Mouse (Mus musculus) liver, embryonic 13.5 days (tissue): Measurements from ENCODE around the gene Papss1. TPM values are rescaled to one million over a fixed set of nuclear protein-coding genes. Genes with fewer than 3 reads are reported as not detected.
A peak's percentile ranks its signal among the peaks of the same experiment; 100 is the strongest.
"Not testable (repeated sequence)": the region's sequence is repeated elsewhere in the genome, so short reads cannot be mapped to it uniquely, and the experiment has no call there.

Experiments used
- ATAC-seq: fragments of 200-750 bp; cut with Nextera tagmentation; 2 replicates; pipeline ENCODE4 v1.8.0; 2017; ENCODE audit warnings: low read depth, mild to moderate bottlenecking, moderate number of reproducible peaks, moderate library complexity
- DNase-seq: peaks from one replicate; pipeline ENCODE4 v3.0.0; 2022
- H3K27ac ChIP-seq: fragments of 300-500 bp; sonication (generic); 2 replicates; pipeline ENCODE4 v1.5.1; 2015; ENCODE audit warnings: moderate library complexity, mild to moderate bottlenecking, inconsistent platforms
- H3K27me3 ChIP-seq: fragments of 300-500 bp; sonication (generic); 2 replicates; pipeline ENCODE4 v1.6.1; 2015; ENCODE audit warnings: mild to moderate bottlenecking, inconsistent platforms
- H3K36me3 ChIP-seq: fragments of 300-500 bp; sonication (generic); 2 replicates; pipeline ENCODE4 v1.6.1; 2015; ENCODE audit warnings: mild to moderate bottlenecking, inconsistent platforms
- H3K4me1 ChIP-seq: fragments of 300-500 bp; sonication (generic); replicated peaks from 2 replicates; pipeline ENCODE4 v1.6.1; 2015; ENCODE audit warnings: inconsistent platforms
- H3K4me2 ChIP-seq: fragments of 300-500 bp; sonication (generic); 2 replicates; pipeline ENCODE4 v1.6.1; 2015; ENCODE audit warnings: inconsistent platforms, mild to moderate bottlenecking, moderate library complexity
- H3K4me3 ChIP-seq: fragments of 300-500 bp; sonication (generic); replicated peaks from 2 replicates; pipeline ENCODE4 v1.5.1; 2015; ENCODE audit warnings: mild to moderate bottlenecking, inconsistent platforms
- H3K9ac ChIP-seq: fragments of 300-500 bp; sonication (generic); 2 replicates; pipeline ENCODE4 v1.6.1; 2015; ENCODE audit warnings: mild to moderate bottlenecking, inconsistent platforms
- H3K9me3 ChIP-seq: fragments of 300-500 bp; sonication (generic); replicated peaks from 2 replicates; pipeline ENCODE4 v1.6.1; 2016; ENCODE audit warnings: inconsistent platforms
- WGBS: fragments of 180-500 bp; shearing (Covaris S2); methylation state at CpG from one replicate; pipeline ENCODE4 v1.1.7; 2015; ENCODE audit not compliant: insufficient replicate concordance; 5-methylcytosine and 5-hydroxymethylcytosine counted together
- polyA plus RNA-seq: library from polyadenylated mRNA; unstranded; fragments of >200 nt; fragmentation: Nextera tagmentation; extraction: Ambion mirVana; gene quantifications from 2 replicates; pipeline ENCODE4 v1.2.1, GENCODE M21; 2015

Papss1 gene
- polyA plus RNA-seq, result 10.1 and 12.2 TPM in 2 replicates

- peak within 1 kb of the TSS; percentile 55 for H3K27ac ChIP-seq
- peaks cover 27% of the 10 kb centered on the region for H3K4me1 ChIP-seq
- peak within 1 kb of the TSS; percentile 76 for H3K4me3 ChIP-seq
- under 1% methylated on average over 73 of the region's 73 CpGs for WGBS
- ATAC-seq, result peak; percentile 98
- H3K36me3 ChIP-seq, result no peaks in the 10 kb centered on the region
- H3K4me2 ChIP-seq, result peak within 1 kb of the TSS; percentile 89
- H3K9ac ChIP-seq, result peak within 1 kb of the TSS; percentile 80
- H3K27me3 ChIP-seq, result no peaks in the 10 kb centered on the region
- no peaks in the 10 kb centered on the region for H3K9me3 ChIP-seq
- peak; percentile 100 for DNase-seq
Observed at GRCm38 (mm10) chr3:131564430-131565256, at the start of gene Papss1. TSS of gene Papss1 (plus strand) at chr3:131564768.

DNA sequence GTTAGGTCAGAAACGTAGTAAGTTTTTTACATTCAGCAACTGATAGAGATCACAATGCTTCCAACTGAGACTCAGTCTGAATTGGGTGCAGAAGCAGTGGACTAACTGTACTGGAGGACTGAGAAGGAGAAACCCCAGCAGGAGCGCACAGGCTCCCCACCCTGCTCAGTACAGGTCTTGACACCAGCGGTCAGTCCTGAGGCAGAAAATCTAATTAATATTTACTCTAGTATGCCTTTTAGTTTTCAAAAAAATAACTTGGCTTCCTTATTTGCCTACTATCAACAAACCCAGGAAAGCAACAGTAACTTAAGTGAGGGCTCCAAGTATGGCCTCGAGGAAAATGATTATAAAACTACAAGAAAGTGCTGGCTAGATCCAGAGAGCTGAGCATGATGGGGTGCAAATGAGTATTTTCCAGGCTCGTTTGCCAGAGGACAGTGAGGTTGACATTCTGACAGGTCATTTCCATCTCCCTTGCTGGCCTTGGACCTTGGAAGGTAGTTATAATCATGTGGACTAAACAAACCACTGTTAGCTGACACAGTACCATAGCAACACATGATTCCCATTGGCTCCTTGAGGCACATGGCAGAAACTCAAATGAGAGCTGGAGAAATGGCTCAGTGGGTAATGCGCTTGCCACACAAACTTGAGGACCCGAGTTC is 48.1 kb upstream of the Papss1 start:
- no peak for ATAC-seq
- H3K4me1 ChIP-seq, result no peaks in the 10 kb centered on the region
- H3K36me3 ChIP-seq, result no peaks in the 10 kb centered on the region
- H3K9ac ChIP-seq, result no peak overlapping the region
- no peak overlapping the region for H3K4me3 ChIP-seq
- no peaks in the 10 kb centered on the region for H3K27me3 ChIP-seq
- WGBS, result 54% methylated on average over 7 of the region's 7 CpGs
- no peak for DNase-seq
- no peak overlapping the region for H3K4me2 ChIP-seq
- H3K27ac ChIP-seq, result no peak overlapping the region
- H3K9me3 ChIP-seq, result no peaks in the 10 kb centered on the region

DNA sequence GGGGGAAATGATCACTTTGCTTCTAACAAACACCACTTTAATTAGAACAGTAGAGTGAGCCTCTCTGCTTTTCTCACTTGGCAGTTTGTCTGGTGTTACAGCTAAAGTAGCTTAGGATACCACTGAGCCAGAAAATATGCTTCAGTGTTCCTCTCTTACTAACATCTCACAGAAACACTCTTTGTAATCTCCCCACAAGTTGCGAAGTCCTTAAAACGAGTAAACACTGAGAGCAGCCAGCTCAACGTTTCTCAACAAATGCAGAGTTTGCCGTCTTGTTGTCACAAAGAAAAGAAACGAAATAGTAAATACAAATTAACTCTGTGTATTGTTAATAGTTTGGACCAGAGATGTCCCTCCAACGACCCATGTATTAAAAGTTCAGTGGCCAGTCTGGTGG is 46.8 kb upstream of the Papss1 start:
- Histone ChIP-seq H3K4me2 (no peak overlapping the region), H3K4me1 (no peaks in the 10 kb centered on the region), H3K4me3 (no peak overlapping the region), H3K36me3 (no peaks in the 10 kb centered on the region), H3K27ac (no peak overlapping the region), H3K27me3 (no peaks in the 10 kb centered on the region), H3K9ac (no peak overlapping the region), H3K9me3 (no peaks in the 10 kb centered on the region)
- WGBS, result 55% methylated on average over 6 of the region's 6 CpGs
- DNase-seq (no peak), ATAC-seq (no peak)

GRCm38 (mm10) chr3:131521206-131521605 is 43.4 kb upstream of the Papss1 start:
- WGBS, result 52% methylated on average over 4 of the region's 4 CpGs
- Histone ChIP-seq H3K4me3 (no peak overlapping the region), H3K9me3 (no peaks in the 10 kb centered on the region), H3K27me3 (no peaks in the 10 kb centered on the region), H3K4me1 (no peaks in the 10 kb centered on the region), H3K27ac (no peak overlapping the region), H3K36me3 (no peaks in the 10 kb centered on the region), H3K9ac (no peak overlapping the region), H3K4me2 (no peak overlapping the region)
- ATAC-seq (no peak), DNase-seq (no peak)

GRCm38 (mm10) chr3:131522243-131522642 is 42.3 kb upstream of the Papss1 start:
- no peaks in the 10 kb centered on the region for H3K9me3 ChIP-seq

GRCm38 (mm10) chr3:131523749-131524148 is 40.8 kb upstream of the Papss1 start:
- no peaks in the 10 kb centered on the region for H3K27me3 ChIP-seq
- no peaks in the 10 kb centered on the region for H3K36me3 ChIP-seq
- WGBS, result 65% methylated on average over 9 of the region's 9 CpGs
- ATAC-seq (no peak), DNase-seq (no peak)
- no peak overlapping the region for H3K4me2 ChIP-seq
- H3K4me1 ChIP-seq, result no peaks in the 10 kb centered on the region
- H3K9me3 ChIP-seq, result no peaks in the 10 kb centered on the region
- H3K9ac ChIP-seq, result no peak overlapping the region
- no peak overlapping the region for H3K27ac ChIP-seq
- no peak overlapping the region for H3K4me3 ChIP-seq

More at GRCm38 (mm10) chr3:131522243-131522642, 42.3 kb upstream of the Papss1 start:
- no peaks in the 10 kb centered on the region for H3K36me3 ChIP-seq
- no peak overlapping the region for H3K27ac ChIP-seq
- H3K4me3 ChIP-seq, result no peak overlapping the region
- H3K9ac ChIP-seq, result no peak overlapping the region
- ATAC-seq (no peak), DNase-seq (no peak)
- no peaks in the 10 kb centered on the region for H3K27me3 ChIP-seq
- H3K4me2 ChIP-seq, result no peak overlapping the region
- H3K4me1 ChIP-seq, result no peaks in the 10 kb centered on the region
- 58% methylated on average over 7 of the region's 7 CpGs for WGBS

- Histone ChIP-seq H3K9ac (no peak overlapping the region), H3K4me2 (no peak overlapping the region), H3K27ac (no peak overlapping the region), H3K4me3 (no peak overlapping the region), H3K4me1 (no peaks in the 10 kb centered on the region), H3K27me3 (no peaks in the 10 kb centered on the region), H3K36me3 (no peaks in the 10 kb centered on the region), H3K9me3 (no peaks in the 10 kb centered on the region)
- DNase-seq (no peak), ATAC-seq (no peak)
- WGBS, result 51% methylated on average over 5 of the region's 5 CpGs
Observed at GRCm38 (mm10) chr3:131524210-131524609, 40.4 kb upstream of the Papss1 start.

DNA sequence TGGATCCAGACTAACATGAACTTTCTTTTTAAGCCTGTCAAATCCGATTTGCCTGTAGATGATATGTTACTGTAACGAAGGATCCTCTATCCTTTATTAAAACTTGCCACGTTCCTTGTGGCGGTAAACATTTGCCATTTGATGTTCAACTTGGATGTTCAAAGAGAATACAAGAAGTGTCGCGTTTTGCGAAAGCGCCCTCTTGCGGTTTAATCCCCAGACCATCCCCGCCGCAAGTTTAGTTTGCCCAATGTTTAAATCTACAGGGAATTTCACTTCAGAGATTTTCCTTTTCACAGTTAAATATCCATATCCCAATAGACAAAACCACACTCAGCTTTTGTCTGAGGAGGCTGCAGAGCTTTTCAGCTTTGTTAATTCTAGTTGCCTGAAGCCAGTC is 39.8 kb upstream of the Papss1 start:
- H3K9me3 ChIP-seq, result no peaks in the 10 kb centered on the region
- no peak overlapping the region for H3K4me3 ChIP-seq
- DNase-seq, result no peak
- no peak for ATAC-seq
- no peak overlapping the region for H3K4me2 ChIP-seq
- H3K4me1 ChIP-seq, result no peaks in the 10 kb centered on the region
- H3K27ac ChIP-seq, result no peak overlapping the region
- 13% methylated on average over 11 of the region's 11 CpGs for WGBS
- H3K27me3 ChIP-seq, result no peaks in the 10 kb centered on the region
- no peak overlapping the region for H3K9ac ChIP-seq
- no peaks in the 10 kb centered on the region for H3K36me3 ChIP-seq

DNA sequence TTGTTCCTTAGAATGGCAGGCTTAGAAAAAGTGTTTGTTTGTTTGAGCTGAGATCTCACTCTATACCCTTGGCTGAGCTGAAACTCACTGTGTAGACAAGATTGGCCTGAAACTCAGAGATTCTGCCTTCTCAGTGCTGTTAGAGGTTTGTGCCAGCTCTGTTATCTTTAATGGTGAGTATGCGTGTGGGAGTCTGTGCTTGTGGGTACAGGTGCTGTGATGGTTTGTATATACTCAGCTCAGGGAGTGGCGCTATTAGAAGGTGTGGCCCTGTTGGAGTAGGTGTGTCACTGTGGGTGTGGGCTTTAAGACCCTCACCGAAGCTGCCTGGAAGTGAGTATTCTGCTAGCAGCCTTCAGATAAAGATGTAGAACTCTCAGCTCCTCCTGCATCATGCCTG is 39.3 kb upstream of the Papss1 start:
- 67% methylated on average over 3 of the region's 3 CpGs for WGBS
- DNase-seq, result no peak
- Histone ChIP-seq H3K27me3 (no peaks in the 10 kb centered on the region), H3K9ac (no peak overlapping the region), H3K4me2 (no peak overlapping the region), H3K36me3 (no peaks in the 10 kb centered on the region), H3K4me1 (no peaks in the 10 kb centered on the region), H3K9me3 (no peaks in the 10 kb centered on the region), H3K27ac (no peak overlapping the region), H3K4me3 (no peak overlapping the region)
- no peak for ATAC-seq

- Histone ChIP-seq H3K9me3 (0 out of 2 replicates have a peak, but pooled peaks cover 5% of the 10 kb centered on the region), H3K27ac (no peak overlapping the region), H3K4me1 (no peaks in the 10 kb centered on the region), H3K4me3 (no peak overlapping the region), H3K4me2 (no peak overlapping the region), H3K36me3 (no peaks in the 10 kb centered on the region), H3K9ac (no peak overlapping the region), H3K27me3 (no peaks in the 10 kb centered on the region)
- DNase-seq (no peak), ATAC-seq (no peak)
- WGBS, result 85% methylated on average over 13 of the region's 13 CpGs
Observed at GRCm38 (mm10) chr3:131541244-131541942, 23.2 kb upstream of the Papss1 start.

- H3K4me1 ChIP-seq, H3K27me3 ChIP-seq, H3K36me3 ChIP-seq, H3K9me3 ChIP-seq, H3K27ac ChIP-seq, ATAC-seq, H3K9ac ChIP-seq, DNase-seq, H3K4me3 ChIP-seq, H3K4me2 ChIP-seq: not testable (repeated sequence)
- 84% methylated on average over 17 of the region's 17 CpGs for WGBS
Observed at GRCm38 (mm10) chr3:131547562-131547961, 17.0 kb upstream of the Papss1 start.
